Mouse (Mus musculus) gastrocnemius, postnatal 10 days (tissue): ENCODE measurements at regions not wholly inside any gene's neighbourhood (a gene's known extent, or its start where the extent isn't known, plus 50 kb on each side); places are given as distances from the start of the nearest gene placed in this dataset.
"Not testable (repeated sequence)": the region's sequence is repeated elsewhere in the genome, so short reads cannot be mapped to it uniquely, and the experiment has no call there.

Source experiments
- DNase-seq: peaks from one replicate; pipeline ENCODE4 v3.0.0; 2021; ENCODE audit warnings: mixed read lengths

- not testable (repeated sequence) for DNase-seq
Measured at GRCm38 (mm10) chr14:27562564-27562963, 54.3 kb upstream of the Ccdc66 start.

- not testable (repeated sequence) for DNase-seq
Measured at GRCm38 (mm10) chr14:27561974-27562373, 53.7 kb upstream of the Ccdc66 start.

GRCm38 (mm10) chr14:27560434-27560833 lies 52.2 kb upstream of the Ccdc66 start:
- peak; percentile 45 for DNase-seq

- DNase-seq = no peak
Measured at GRCm38 (mm10) chr14:27558794-27559491, 50.7 kb upstream of the Ccdc66 start.
